Mouse (Mus musculus) forebrain, postnatal 0 days (tissue): Measurements from ENCODE around the gene Mafb. TPM values are rescaled to one million over a fixed set of nuclear protein-coding genes. Genes with fewer than 3 reads are reported as not detected.

Experiments
- ATAC-seq: fragments of 200-750 bp; cut with Nextera tagmentation; 2 replicates; pipeline ENCODE4 v1.8.0; 2017; ENCODE audit warnings: mild to moderate bottlenecking, moderate library complexity
- DNase-seq: peaks from one replicate; pipeline ENCODE4 v3.0.0-alpha.2; 2015
- H3K27ac ChIP-seq: fragments of 300-500 bp; sonication (generic); 2 replicates; pipeline ENCODE4 v1.5.1; 2014; ENCODE audit warnings: low read depth, mild to moderate bottlenecking, antibody characterized with exemption, low read length, moderate library complexity, mixed read lengths
- H3K27me3 ChIP-seq: fragments of 300-500 bp; sonication (generic); 2 replicates; pipeline ENCODE4 v1.6.1; 2014; ENCODE audit warnings: mild to moderate bottlenecking, low read length, mixed read lengths; ENCODE audit not compliant: insufficient read depth
- H3K36me3 ChIP-seq: fragments of 300-500 bp; sonication (generic); 2 replicates; pipeline ENCODE4 v1.6.1; 2014; ENCODE audit warnings: mild to moderate bottlenecking, moderate library complexity; ENCODE audit not compliant: insufficient read depth
- H3K4me1 ChIP-seq: fragments of 300-500 bp; sonication (generic); 2 replicates; pipeline ENCODE4 v1.6.1; 2014; ENCODE audit warnings: antibody characterized with exemption; ENCODE audit not compliant: insufficient read depth
- H3K4me2 ChIP-seq: fragments of 300-500 bp; sonication (generic); 2 replicates; pipeline ENCODE4 v1.6.1; 2014; ENCODE audit warnings: low read depth, mild to moderate bottlenecking, moderate library complexity
- H3K4me3 ChIP-seq: fragments of 300-500 bp; sonication (generic); 2 replicates; pipeline ENCODE4 v1.5.1; 2014; ENCODE audit warnings: low read depth, low read length, mixed read lengths
- H3K9ac ChIP-seq: fragments of 300-500 bp; sonication (generic); 2 replicates; pipeline ENCODE4 v1.6.1; 2014; ENCODE audit warnings: mild to moderate bottlenecking
- H3K9me3 ChIP-seq: fragments of 300-500 bp; sonication (generic); 2 replicates; pipeline ENCODE4 v1.6.1; 2016; ENCODE audit warnings: low read length
- CTCF ChIP-seq: sonication (generic); IDR thresholded peaks from 2 replicates; pipeline ENCODE4 v1.5.1; 2016; ENCODE audit warnings: antibody characterized with exemption, control low read depth, low read depth
- WGBS: fragments of 180-500 bp; shearing (Covaris S2); extraction: QIAGEN DNeasy Blood & Tissue Kit; methylation state at CpG from one replicate; pipeline ENCODE4 v1.1.7; 2014; 5-methylcytosine and 5-hydroxymethylcytosine counted together
- polyA plus RNA-seq: library from polyadenylated mRNA; unstranded; fragments of >200 nt; fragmentation: Nextera tagmentation; extraction: Ambion mirVana; gene quantifications from 2 replicates; pipeline ENCODE4 v1.2.1, GENCODE M21; 2015
- total RNA-seq: library from RNA; depleted of rRNA; stranded (reverse); fragments of >200 nt; gene quantifications from 2 replicates; pipeline ENCODE4 v1.2.3, GENCODE M21; 2014

Gene Mafb
- total and polyA plus RNA-seq, 2 experiments from 2014 or later = 13.7 to 15.3 TPM

GRCm38 (mm10) chr2:160345644-160346043 is 21.2 kb downstream of the Mafb start:
- H3K27ac ChIP-seq = no peak overlapping the region

GRCm38 (mm10) chr2:160340121-160340520 is 26.7 kb downstream of the Mafb start:
- no peaks in the 10 kb centered on the region for H3K27me3 ChIP-seq
- WGBS = 78% methylated on average over 4 of the region's 4 CpGs
- H3K9ac ChIP-seq = no peak overlapping the region
- no peak overlapping the region for H3K4me3 ChIP-seq
- H3K4me2 ChIP-seq = no peak overlapping the region
- no peaks in the 10 kb centered on the region for H3K4me1 ChIP-seq
- H3K36me3 ChIP-seq = no peaks in the 10 kb centered on the region
- TF ChIP-seq CTCF = no peak
- no peak overlapping the region for H3K27ac ChIP-seq
- no peaks in the 10 kb centered on the region for H3K9me3 ChIP-seq
- ATAC-seq = no peak
- DNase-seq = no peak

More at GRCm38 (mm10) chr2:160345644-160346043, 21.2 kb downstream of the Mafb start:
- Histone ChIP-seq H3K36me3 (no peaks in the 10 kb centered on the region), H3K4me1 (no peaks in the 10 kb centered on the region), H3K4me2 (no peak overlapping the region), H3K9me3 (no peaks in the 10 kb centered on the region), H3K4me3 (no peak overlapping the region), H3K9ac (no peak overlapping the region), H3K27me3 (no peaks in the 10 kb centered on the region)
- DNase-seq = no peak
- ATAC-seq = no peak
- TF ChIP-seq CTCF = no peak

DNA sequence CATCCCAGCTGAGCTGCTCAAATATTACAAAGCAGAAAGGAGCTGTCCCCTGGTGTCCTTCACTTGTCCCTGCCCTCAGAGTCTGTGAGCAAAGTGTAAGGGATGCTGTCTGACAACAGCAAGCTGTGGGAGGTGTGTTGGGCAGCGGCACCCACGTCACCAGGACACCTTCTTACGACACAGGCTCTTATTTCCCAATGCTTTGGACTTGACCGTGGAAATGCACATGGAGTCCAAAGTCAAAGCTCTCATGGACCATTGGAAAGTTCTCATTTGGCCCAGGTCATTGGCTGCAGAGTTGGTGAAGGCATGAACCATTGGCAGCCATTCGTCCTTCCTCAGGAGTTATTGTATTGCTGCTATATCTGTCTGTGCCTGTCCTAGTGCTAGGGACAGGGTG is 27.3 kb downstream of the Mafb start:
- TF ChIP-seq CTCF = no peak
- Histone ChIP-seq H3K4me1 (no peaks in the 10 kb centered on the region), H3K27me3 (no peaks in the 10 kb centered on the region), H3K36me3 (no peaks in the 10 kb centered on the region), H3K27ac (no peak overlapping the region), H3K4me2 (no peak overlapping the region), H3K4me3 (no peak overlapping the region), H3K9ac (no peak overlapping the region), H3K9me3 (no peaks in the 10 kb centered on the region)
- ATAC-seq = no peak
- WGBS = 94% methylated on average over 5 of the region's 5 CpGs
- no peak for DNase-seq

- WGBS = 84% methylated on average over 2 of the region's 2 CpGs
- H3K27ac ChIP-seq = no peak overlapping the region
- DNase-seq (no peak), ATAC-seq (no peak)
- no peak overlapping the region for H3K9ac ChIP-seq
- H3K4me1 ChIP-seq = no peaks in the 10 kb centered on the region
- no peaks in the 10 kb centered on the region for H3K27me3 ChIP-seq
- TF ChIP-seq CTCF = no peak
- H3K9me3 ChIP-seq = no peaks in the 10 kb centered on the region
- no peak overlapping the region for H3K4me2 ChIP-seq
- H3K36me3 ChIP-seq = no peaks in the 10 kb centered on the region
- no peak overlapping the region for H3K4me3 ChIP-seq
These were observed 30.8 kb downstream of the Mafb start for GRCm38 (mm10) chr2:160336053-160336452.

- Histone ChIP-seq H3K4me3 (no peak overlapping the region), H3K9ac (no peak overlapping the region), H3K4me1 (no peaks in the 10 kb centered on the region), H3K9me3 (no peaks in the 10 kb centered on the region), H3K36me3 (no peaks in the 10 kb centered on the region), H3K4me2 (no peak overlapping the region), H3K27me3 (no peaks in the 10 kb centered on the region), H3K27ac (no peak overlapping the region)
- 55% methylated on average over 1 of the region's 1 CpGs for WGBS
- no peak for DNase-seq
- TF ChIP-seq CTCF = no peak
- ATAC-seq = no peak
These were observed 31.8 kb downstream of the Mafb start for GRCm38 (mm10) chr2:160335043-160335442.

DNA sequence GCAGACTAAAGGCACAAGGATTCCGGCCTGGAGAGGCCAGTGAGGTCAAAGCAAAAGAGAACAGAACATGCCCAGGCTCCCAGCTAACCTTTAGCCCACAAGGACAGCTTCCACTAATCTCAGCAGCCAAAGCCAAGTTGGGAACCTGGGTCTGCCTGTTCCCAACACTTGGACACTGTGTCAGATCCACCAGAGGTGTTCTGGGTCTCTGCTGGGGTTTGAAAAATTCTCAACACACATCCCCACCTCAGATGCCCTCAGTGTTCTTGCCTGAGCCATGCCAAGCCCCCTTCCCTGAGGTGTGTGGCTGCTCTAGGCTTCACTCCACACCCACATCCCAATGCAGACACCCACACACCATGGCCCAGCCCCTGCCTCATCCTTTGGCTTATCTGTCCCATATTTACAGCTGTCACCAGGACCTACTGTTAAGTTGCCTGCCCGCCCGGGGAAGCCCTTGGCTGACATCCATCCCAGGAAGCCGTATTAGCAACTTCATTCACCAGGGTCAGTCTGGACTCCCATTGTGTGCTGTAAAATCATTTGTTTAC is 32.7 kb downstream of the Mafb start, which contains the start of gene Gm826:
Gm826 (minus strand) TSS at position 52 of the 551 bp plus-strand sequence.
- Histone ChIP-seq H3K9me3 (no peaks in the 10 kb centered on the region), H3K4me2 (no peak within 1 kb of the TSS), H3K9ac (no peak within 1 kb of the TSS), H3K4me1 (no peaks in the 10 kb centered on the region; the same call in 1 of the 2 replicates), H3K4me3 (no peak within 1 kb of the TSS), H3K27ac (no peak within 1 kb of the TSS), H3K36me3 (no peaks in the 10 kb centered on the region), H3K27me3 (no peaks in the 10 kb centered on the region)
- WGBS = 39% methylated on average over 4 of the region's 4 CpGs
- no peak for TF ChIP-seq CTCF
- DNase-seq (no peak), ATAC-seq (no peak)

GRCm38 (mm10) chr2:160332516-160333325 is 34.1 kb downstream of the Mafb start:
- WGBS = 94% methylated on average over 12 of the region's 12 CpGs
- no peak for DNase-seq
- H3K9me3 ChIP-seq = no peaks in the 10 kb centered on the region

More at GRCm38 (mm10) chr2:160332516-160333325, 34.1 kb downstream of the Mafb start:
- no peak overlapping the region for H3K9ac ChIP-seq
- no peak overlapping the region for H3K4me3 ChIP-seq
- ATAC-seq = no peak
- TF ChIP-seq CTCF = no peak
- no peaks in the 10 kb centered on the region; the same call in 1 of the 2 replicates for H3K4me1 ChIP-seq
- H3K27ac ChIP-seq = no peak overlapping the region
- no peak overlapping the region for H3K4me2 ChIP-seq
- no peaks in the 10 kb centered on the region for H3K27me3 ChIP-seq
- no peaks in the 10 kb centered on the region for H3K36me3 ChIP-seq
